Mouse (Mus musculus) activated CD4-positive, CD25-positive, alpha-beta regulatory T cell, adult 9 weeks (primary cell): ENCODE results near the gene Dnal4. TPM values are rescaled to one million over a fixed set of nuclear protein-coding genes. Genes with fewer than 3 reads are reported as not detected.

Experiments used
- polyA plus RNA-seq: library from polyadenylated mRNA; unstranded; fragments of 100-300 nt; shearing (Covaris generic); gene quantifications from one replicate; pipeline ENCODE4 v1.2.1, GENCODE M21; 2017

Gene Dnal4
- 12.3 TPM for polyA plus RNA-seq

DNA sequence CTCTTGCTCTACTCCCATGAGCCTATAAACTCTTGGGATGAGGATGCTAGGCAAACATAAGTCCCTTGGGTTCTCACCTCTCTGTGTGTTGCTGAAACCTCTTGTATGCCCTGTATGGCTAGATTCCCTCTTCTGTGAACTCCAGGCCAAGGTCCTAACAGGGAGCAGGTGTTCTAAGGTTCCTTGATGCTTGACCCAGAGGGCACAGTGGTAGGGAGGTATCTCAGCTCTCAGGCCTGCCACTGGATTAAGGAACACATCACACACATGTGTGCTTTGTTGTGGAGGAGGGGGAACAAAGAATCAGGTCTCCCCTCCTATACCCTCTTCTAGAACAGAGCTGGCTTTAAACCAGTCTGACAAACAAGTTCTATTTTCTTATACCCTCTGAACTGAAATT, at the start of gene Dnal4:
Gene Dnal4, minus strand, starts transcription at position 101 of the 400 bp plus-strand sequence.

GRCm38 (mm10) chr15:79804352-79805071, 26.9 kb upstream of the Dnal4 start, which contains the start of gene Nptxr:
Gene Nptxr, minus strand, starts transcription at chr15:79804766.

GRCm38 (mm10) chr15:79741921-79742705, 35.5 kb downstream of the Dnal4 start, which contains the start of gene Sun2:
Gene Sun2, minus strand, starts transcription at chr15:79742536.

Other genes with a start within 250 kb of the Dnal4 start
- 28.7 TPM for gene Ddx17, start 231.1 kb downstream of the Dnal4 start, polyA plus RNA-seq
- not detected for gene Dmc1, start 172.7 kb downstream of the Dnal4 start, polyA plus RNA-seq
- 0.44 TPM for gene Fam227a, start 118.9 kb downstream of the Dnal4 start, polyA plus RNA-seq
- gene Cby1, start 118.7 kb downstream of the Dnal4 start, polyA plus RNA-seq = 17.2 TPM
- gene Tomm22, start 107.0 kb downstream of the Dnal4 start, polyA plus RNA-seq = 234 TPM
- 2.6 TPM for gene Josd1, start 89.9 kb downstream of the Dnal4 start, polyA plus RNA-seq
- 60.9 TPM for gene Gtpbp1, start 87.0 kb downstream of the Dnal4 start, polyA plus RNA-seq
- gene Sun2, start 35.3 kb downstream of the Dnal4 start, polyA plus RNA-seq = 15.1 TPM
- not detected for gene Nptxr, start 26.9 kb upstream of the Dnal4 start, polyA plus RNA-seq
- not detected for gene Npcd, start 56.4 kb upstream of the Dnal4 start, polyA plus RNA-seq
- gene Cbx6, start 56.8 kb upstream of the Dnal4 start, polyA plus RNA-seq = 59.4 TPM
- 520 TPM for gene Apobec3, start 113.8 kb upstream of the Dnal4 start, polyA plus RNA-seq
- 58.9 TPM for gene Cbx7, start 193.3 kb upstream of the Dnal4 start, polyA plus RNA-seq
- 1.4 TPM for gene Pdgfb, start 237.1 kb upstream of the Dnal4 start, polyA plus RNA-seq